Mouse (Mus musculus) thymus, adult 18-20 months (tissue): ENCODE data around the gene Tpm3.

Experiments
- DNase-seq, 2 experiments: peaks; one replicate each; pipeline ENCODE4 v3.0.0; 2022; ENCODE audit warnings: mixed read lengths in 2 of 2

Gene Tpm3

GRCm38 (mm10) chr3:90072294-90072693, at the start of gene Tpm3:
Tpm3 (plus strand) TSS chr3:90072649.
- no peak for DNase-seq

- DNase-seq = no peak
These were observed 37.8 kb upstream of the Tpm3 start for GRCm38 (mm10) chr3:90034653-90035052.

DNA sequence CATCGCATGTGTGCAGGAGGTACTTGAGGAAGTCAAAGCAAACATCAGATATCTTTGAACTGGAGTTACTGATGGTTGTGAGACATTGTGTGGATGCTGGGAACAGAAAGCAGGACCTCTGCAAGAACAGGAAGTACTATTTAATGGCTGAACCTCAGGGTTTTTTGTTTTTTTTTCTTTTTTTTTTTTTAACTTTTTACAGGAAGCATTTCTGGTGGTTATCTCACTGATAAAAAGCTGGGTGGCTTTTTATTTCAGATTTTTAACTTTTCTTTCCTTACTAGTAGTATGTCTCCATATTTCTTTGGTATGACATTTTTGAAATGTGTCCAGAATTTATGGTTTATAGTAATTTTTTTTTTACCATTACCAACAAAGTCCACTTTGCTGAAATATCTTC, 36.2 kb upstream of the Tpm3 start:
- DNase-seq = no peak

DNA sequence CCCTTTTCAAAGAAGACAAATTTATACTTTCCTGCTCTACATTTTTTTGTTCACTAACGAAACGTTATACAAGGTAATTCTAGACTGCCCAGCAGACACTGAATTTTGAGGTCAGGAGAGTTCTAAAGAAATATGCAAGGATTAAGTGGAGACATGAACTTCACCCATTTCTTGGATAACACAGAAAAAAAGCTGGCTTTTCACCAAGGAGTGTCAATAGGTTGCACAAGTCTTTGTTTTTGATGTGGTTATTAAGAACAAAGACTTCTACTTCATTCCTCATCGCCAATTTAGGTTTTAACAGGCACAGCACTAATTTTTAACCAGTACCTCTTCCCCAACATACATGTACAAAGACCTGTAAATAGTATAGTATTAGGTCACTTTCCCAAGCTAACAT, 22.8 kb upstream of the Tpm3 start:
- DNase-seq = no peak

DNA sequence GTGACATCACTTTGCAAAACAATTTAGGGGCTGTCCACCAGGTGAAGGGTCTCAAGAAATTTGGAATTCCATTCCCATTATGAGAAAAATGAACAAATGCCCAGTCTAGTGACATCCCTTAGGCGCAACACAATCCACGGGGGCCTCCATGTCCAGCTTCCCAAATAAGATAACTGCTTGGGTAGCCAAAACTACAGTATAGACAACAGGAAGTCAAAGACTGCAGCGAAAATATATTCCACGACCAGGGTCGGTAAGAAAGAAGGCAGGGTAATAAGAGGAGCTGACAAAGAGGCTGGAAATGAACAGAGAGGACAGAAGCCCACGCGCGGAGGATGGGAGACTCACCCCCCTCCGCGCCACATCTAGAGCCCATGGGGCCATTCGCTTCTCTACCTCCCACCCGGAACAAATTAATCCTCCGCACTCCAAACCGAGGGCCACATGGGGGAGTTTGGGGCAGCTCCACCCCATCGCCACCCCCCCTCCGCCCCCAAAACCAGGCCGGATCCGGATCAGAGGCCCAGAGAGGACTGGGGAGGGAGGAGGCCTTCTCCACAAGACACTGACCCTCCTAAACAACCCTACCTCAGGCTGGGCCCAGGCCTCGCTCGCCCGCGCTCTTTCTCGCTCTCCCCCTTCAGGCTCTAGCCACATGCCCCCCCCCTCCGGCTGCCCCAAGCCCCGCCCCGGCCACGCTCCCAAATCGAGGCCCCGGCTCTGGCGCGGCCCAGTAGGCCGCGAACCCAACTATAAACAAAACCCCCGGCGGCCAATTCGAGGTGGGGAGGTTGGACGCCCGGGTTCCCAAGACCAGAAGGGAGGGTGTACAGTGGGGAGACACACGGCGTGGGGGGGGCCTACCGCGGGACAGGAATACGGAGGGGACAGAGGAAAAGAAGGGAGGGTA, 20.8 kb upstream of the Tpm3 start, which contains the start of gene 4933434E20Rik:
Gene 4933434E20Rik (plus strand): TSS at position 196 of the 910 bp plus-strand sequence.
- no peak for DNase-seq

GRCm38 (mm10) chr3:90052351-90053241, 19.9 kb upstream of the Tpm3 start, which contains the start of gene Ubap2l:
Ubap2l (minus strand) TSS chr3:90052628.
- DNase-seq = peak; percentile 91 to 94

- no peak for DNase-seq
These were observed 10.9 kb upstream of the Tpm3 start for GRCm38 (mm10) chr3:90061549-90061948.

DNA sequence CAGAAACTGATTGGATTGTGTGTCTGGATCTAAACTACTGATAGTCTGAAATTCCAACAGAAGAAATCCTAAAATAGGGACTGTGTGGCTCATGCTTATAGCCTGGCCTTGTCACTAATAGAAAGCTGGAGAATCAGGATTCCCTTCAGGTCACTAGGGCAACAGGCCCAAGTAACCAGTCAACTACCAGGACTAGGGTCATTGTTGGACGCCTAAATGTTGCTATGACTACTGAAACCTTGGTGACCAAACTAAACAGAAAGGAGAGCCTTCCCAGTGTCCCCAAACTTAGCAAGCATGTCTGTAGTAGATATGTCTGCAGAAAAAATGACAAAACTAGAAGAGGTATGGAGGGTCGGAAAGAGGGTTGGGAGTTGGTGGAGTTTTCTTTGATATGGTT, 9.9 kb upstream of the Tpm3 start:
- no peak for DNase-seq

DNA sequence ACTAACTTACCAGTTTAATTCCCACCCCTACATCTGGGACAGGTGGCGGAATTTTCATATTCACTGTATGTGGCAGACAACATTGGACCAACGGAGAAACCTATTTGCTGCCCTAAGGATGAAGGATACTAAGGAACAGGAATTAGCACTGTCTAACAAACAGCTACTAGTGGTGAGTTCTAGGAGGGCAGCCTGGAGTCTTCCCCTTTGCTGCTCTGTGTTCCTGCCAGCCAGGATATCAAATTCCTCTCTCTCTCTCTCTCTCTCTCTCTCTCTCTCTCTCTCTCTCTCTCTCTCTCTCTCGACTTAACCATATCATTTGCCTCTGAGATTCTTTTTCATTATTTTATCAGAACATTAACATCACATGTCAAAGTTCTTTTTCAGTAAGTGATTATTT, 8.1 kb upstream of the Tpm3 start:
- no peak for DNase-seq

- no peak for DNase-seq
These were observed 6.9 kb upstream of the Tpm3 start for GRCm38 (mm10) chr3:90065553-90065952.

GRCm38 (mm10) chr3:90067851-90068250, 4.6 kb upstream of the Tpm3 start:
- DNase-seq = no peak

DNA sequence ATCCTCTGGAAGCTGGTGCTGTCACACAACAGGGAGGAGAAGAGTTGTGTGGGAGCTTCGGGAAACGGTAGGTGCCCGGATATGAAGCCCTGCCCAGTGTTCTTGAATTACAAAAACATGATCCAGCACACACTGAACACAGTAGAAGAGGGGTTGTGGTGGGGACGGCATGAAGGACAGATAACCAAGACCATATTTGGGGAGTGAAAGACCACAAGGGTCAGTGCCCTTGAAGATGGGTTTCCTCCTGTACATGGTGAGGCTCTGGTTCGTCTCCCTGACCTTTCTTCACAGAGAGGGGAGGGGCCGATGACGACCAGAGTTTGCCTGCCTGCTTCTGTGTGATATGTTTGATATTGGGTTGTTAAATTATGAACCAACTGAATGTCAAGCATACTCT, 2.8 kb upstream of the Tpm3 start:
- no peak for DNase-seq

DNA sequence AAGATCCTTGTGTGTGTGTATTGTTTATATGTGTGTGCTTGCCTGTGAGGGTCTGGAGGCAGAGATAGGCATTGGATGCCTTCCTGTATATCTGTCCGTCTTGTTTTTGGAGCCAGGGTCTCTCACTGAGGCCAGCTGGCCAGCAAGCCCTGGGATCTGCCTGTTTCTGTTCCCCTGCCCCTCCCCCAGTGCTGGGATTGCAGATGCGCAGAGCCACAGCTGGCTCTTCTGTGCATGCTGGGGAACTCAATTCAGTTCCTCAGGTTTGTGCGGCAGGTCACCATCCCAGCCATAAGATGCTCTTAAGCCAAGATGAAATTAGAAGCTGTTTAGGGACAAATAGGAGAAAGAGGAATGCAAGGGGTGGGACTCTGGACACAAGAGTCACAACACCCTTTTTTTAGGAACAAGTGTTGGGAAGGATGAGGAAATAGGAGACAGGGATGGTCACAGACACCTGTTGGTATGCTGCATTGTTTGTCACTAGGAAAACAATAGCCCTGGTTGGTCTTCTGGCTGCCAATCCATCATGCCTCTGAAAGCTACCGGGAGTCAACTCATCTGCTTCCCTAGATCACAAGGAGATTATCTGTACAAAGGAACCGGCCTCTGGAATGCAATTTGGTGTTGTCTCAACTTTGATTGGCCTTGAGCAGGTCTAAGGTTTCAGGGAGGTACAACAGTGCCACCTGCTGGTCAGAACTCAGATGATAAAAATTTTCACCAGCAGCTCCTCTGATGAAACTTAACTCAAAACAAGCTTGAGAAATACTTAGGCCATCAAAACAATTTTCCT, 4.7 kb downstream of the Tpm3 start:
- DNase-seq = peak in 1 of 2 experiments; percentile 60

DNA sequence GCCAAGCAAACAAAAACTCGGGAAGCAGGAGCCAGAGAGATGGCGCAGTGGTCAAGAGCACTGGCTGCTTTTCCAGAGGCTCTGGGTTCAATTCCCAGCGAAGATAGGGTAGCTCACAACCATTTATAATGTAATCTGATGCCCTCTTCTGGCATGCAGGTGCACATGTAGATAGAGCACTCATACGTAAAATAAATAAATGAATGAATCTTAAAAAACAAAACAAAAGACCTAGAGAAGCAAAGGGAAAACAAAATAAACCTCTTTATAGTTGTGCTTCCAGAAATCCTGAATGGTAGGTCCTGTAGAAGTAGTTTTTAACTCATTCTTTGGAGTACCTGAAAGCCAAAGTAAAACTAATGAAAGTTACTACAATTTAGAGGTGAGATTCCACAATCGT, 5.8 kb downstream of the Tpm3 start:
- no peak for DNase-seq

DNA sequence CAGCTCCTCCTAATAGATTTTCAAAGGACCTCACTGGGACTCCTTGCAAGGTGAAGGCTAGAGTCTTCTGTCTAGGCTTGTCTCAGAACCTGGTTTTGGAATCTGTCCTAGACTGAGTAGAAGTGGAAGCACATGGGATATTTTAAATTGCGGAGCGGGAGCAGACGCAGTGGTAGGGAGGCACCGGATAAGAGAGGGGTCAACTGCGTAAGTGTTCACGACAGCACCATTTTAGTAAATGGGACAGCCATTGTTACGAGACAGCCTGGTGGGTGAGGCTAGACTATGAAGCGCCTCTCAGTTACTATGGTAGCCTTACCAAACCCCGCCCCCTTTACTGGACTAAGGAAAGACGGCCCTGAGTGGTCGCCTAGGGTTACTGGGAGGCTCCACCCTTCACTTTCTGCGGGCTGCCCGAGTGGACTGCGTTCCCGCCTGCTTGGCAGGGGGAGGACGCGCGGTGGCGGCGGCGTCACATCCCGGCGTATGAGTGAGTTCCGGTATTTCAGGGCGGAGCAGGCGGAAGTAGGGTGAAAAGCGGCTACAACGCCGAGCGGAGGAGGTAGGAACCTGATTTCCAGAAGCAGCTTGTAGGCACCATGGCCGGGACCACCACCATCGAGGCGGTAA, 6.8 kb downstream of the Tpm3 start:
- peak; percentile 84 to 89 for DNase-seq

DNA sequence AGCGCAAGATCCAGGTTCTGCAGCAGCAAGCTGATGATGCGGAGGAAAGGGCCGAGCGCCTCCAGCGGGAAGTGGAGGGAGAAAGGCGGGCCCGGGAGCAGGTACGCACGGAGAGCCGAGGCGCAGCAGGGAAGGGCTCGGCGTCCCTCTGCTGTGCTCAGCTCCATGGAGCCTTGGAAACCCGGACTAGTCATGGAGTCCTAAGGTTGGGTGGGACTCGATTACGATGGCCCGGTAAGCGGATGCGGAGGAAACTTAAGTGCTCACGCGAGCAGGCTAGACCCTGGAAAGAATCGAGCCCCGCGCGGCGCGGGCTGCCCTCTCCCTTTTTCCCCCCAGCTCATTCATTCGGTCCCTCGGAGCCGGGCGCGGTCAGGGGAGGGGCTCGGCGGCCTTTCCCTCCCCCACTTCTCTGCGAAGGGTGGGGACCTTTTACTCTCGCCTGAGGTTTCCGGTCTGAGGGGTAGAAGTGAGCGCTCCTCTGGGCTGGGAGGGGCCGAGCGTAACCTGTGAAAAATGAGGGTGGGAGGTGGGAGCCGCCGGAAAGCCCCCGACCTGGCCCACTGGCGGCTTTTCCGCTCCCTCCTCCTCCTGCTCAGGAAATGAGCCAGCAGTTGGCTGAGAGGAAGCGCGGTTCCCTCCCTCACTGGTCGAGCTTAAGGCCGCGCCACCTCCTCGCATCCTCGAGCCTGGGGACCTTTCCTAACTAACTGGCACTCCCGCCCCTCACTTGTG, 7.5 kb downstream of the Tpm3 start:
- DNase-seq = peak; percentile 85 to 91

- no peak for DNase-seq
These were observed 8.0 kb downstream of the Tpm3 start for GRCm38 (mm10) chr3:90080498-90080863.

- no peak for DNase-seq
These were observed 9.2 kb downstream of the Tpm3 start for GRCm38 (mm10) chr3:90081365-90082240.

DNA sequence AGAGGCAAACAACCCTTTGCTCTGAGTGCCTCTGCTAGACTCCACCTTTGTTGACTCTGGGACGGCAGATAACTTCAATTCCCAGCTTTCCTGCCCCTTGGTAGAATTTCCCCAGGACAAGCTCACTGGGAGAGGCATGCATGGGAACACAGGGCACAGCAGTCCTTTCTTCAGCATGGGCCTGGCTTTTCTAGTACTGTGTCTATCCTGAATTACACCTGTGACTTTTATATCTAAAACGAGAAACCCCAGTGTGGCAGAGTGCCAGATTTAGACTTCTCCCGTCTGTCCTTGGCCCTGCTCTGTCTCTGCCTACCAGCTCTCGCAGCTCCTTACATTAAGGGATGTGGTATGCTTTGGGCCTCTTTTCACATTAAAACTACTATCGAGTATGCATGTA, 10.6 kb downstream of the Tpm3 start:
- DNase-seq = no peak

- DNase-seq = no peak
These were observed 11.4 kb downstream of the Tpm3 start for GRCm38 (mm10) chr3:90083698-90084324.
